Comparison of ENCODE assay signal across 17 mouse cellular contexts in genomic region chr6:137261033-137261432, GRCm38 (mm10).
"Had no signal": no experiment of that assay in that cellular context is flagged by ENCODE, and none has a peak within 500 bp of the region (broad histone marks: within the 10 kb centered on the region; RNA-seq: fewer than 3 reads in every experiment).

No protein-coding gene starts in this region.

- H3K27me3 ChIP-seq: limb, embryonic 13.5 days; midbrain, embryonic 15.5 days; neural tube, embryonic 13.5 days; stomach, embryonic 15.5 days had no signal

- H3K4me2 ChIP-seq: limb, embryonic 13.5 days; midbrain, embryonic 15.5 days; neural tube, embryonic 13.5 days; stomach, embryonic 15.5 days had no signal

- DNase-seq: kidney, adult 11 months; kidney, adult 9 months; kidney, postnatal 36 days; left cerebral cortex, postnatal 4 days; lung, adult 18-20 months; lung, postnatal 4 days; retina, postnatal 1 day; right cerebral cortex, postnatal 14 days; thymus, adult 18-20 months; thymus, postnatal 14 days had no signal

- H3K9ac ChIP-seq: limb, embryonic 13.5 days; midbrain, embryonic 15.5 days; neural tube, embryonic 13.5 days; stomach, embryonic 15.5 days had no signal

- H3K36me3 ChIP-seq: limb, embryonic 13.5 days; midbrain, embryonic 10.5 days; midbrain, embryonic 15.5 days; neural tube, embryonic 13.5 days; stomach, embryonic 15.5 days had no signal

- H3K9me3 ChIP-seq: limb, embryonic 13.5 days; midbrain, embryonic 15.5 days; neural tube, embryonic 13.5 days; stomach, embryonic 15.5 days had no signal

- H3K4me1 ChIP-seq: limb, embryonic 13.5 days; neural tube, embryonic 13.5 days; stomach, embryonic 15.5 days had no signal

- H3K4me3 ChIP-seq: limb, embryonic 13.5 days; midbrain, embryonic 10.5 days; midbrain, embryonic 15.5 days; neural tube, embryonic 13.5 days; stomach, embryonic 15.5 days had no signal

- ATAC-seq: lung, postnatal 0 days; midbrain, embryonic 15.5 days had no signal

- H3K27ac ChIP-seq: kidney, postnatal 0 days; limb, embryonic 13.5 days; midbrain, embryonic 10.5 days; midbrain, embryonic 15.5 days; neural tube, embryonic 13.5 days; stomach, embryonic 15.5 days had no signal
